Mouse (Mus musculus): Measurements from ENCODE around the gene Sh3bp4. TPM values are rescaled to one million over a fixed set of nuclear protein-coding genes. Genes with fewer than 3 reads are reported as not detected.

Sh3bp4 gene
- 1 to 10 TPM in 1 of 2 experiments, under 1 TPM in 1; 0.19 to 1.3 TPM for polyA plus RNA-seq (2017; shearing (Covaris generic))

GRCm38 (mm10) chr1:89070103-89070700 is at the start of gene Sh3bp4:
Sh3bp4 (plus strand) TSS chr1:89070415.
- peak; percentile 86 for ATAC-seq

GRCm38 (mm10) chr1:89022997-89023396 is 47.2 kb upstream of the Sh3bp4 start:
- no peak for ATAC-seq

GRCm38 (mm10) chr1:89024696-89025612 is 45.3 kb upstream of the Sh3bp4 start:
- ATAC-seq, result no peak

GRCm38 (mm10) chr1:89026040-89026439 is 44.2 kb upstream of the Sh3bp4 start:
- no peak for ATAC-seq

- ATAC-seq, result no peak
Observed at GRCm38 (mm10) chr1:89029136-89029927, 40.9 kb upstream of the Sh3bp4 start.

GRCm38 (mm10) chr1:89033661-89034060 is 36.6 kb upstream of the Sh3bp4 start:
- ATAC-seq, result no peak

GRCm38 (mm10) chr1:89034061-89034460 is 36.2 kb upstream of the Sh3bp4 start:
- ATAC-seq, result no peak

GRCm38 (mm10) chr1:89035115-89035514 is 35.1 kb upstream of the Sh3bp4 start:
- ATAC-seq, result no peak

GRCm38 (mm10) chr1:89039836-89040235 is 30.4 kb upstream of the Sh3bp4 start:
- ATAC-seq, result no peak

- no peak for ATAC-seq
Observed at GRCm38 (mm10) chr1:89041290-89041689, 28.9 kb upstream of the Sh3bp4 start.

- no peak for ATAC-seq
Observed at GRCm38 (mm10) chr1:89042081-89042480, 28.1 kb upstream of the Sh3bp4 start.

- ATAC-seq, result no peak
Observed at GRCm38 (mm10) chr1:89042956-89043355, 27.3 kb upstream of the Sh3bp4 start.

GRCm38 (mm10) chr1:89045403-89045802 is 24.8 kb upstream of the Sh3bp4 start:
- no peak for ATAC-seq

GRCm38 (mm10) chr1:89049506-89049905 is 20.7 kb upstream of the Sh3bp4 start:
- no peak for ATAC-seq

- no peak for ATAC-seq
Observed at GRCm38 (mm10) chr1:89056175-89056574, 14.0 kb upstream of the Sh3bp4 start.

GRCm38 (mm10) chr1:89057430-89057829 is 12.8 kb upstream of the Sh3bp4 start:
- ATAC-seq, result no peak

- no peak for ATAC-seq
Observed at GRCm38 (mm10) chr1:89058011-89058410, 12.2 kb upstream of the Sh3bp4 start.

GRCm38 (mm10) chr1:89062977-89063376 is 7.2 kb upstream of the Sh3bp4 start:
- ATAC-seq, result no peak

- ATAC-seq, result no peak
Observed at GRCm38 (mm10) chr1:89063800-89064199, 6.4 kb upstream of the Sh3bp4 start.

- ATAC-seq, result no peak
Observed at GRCm38 (mm10) chr1:89068812-89069211, 1.4 kb upstream of the Sh3bp4 start.

- ATAC-seq, result peak; percentile 23
Observed at GRCm38 (mm10) chr1:89069479-89070102, 624 bp upstream of the Sh3bp4 start.

- ATAC-seq, result no peak
Observed at GRCm38 (mm10) chr1:89070871-89071361, 701 bp downstream of the Sh3bp4 start.

Data from CD4-positive, CD25-positive, alpha-beta regulatory T cell, adult 4 months (primary cell).